Mouse (Mus musculus): ENCODE measurements around the gene Rapgef4. TPM values are rescaled to one million over a fixed set of nuclear protein-coding genes. Genes with fewer than 3 reads are reported as not detected.
A peak's percentile ranks its signal among the peaks of the same experiment; 100 is the strongest.
"Not testable (repeated sequence)": the region's sequence is repeated elsewhere in the genome, so short reads cannot be mapped to it uniquely, and the experiment has no call there.

Gene Rapgef4
- polyA plus RNA-seq, 1 experiment = 9.2 TPM

GRCm38 (mm10) chr2:72136045-72136444 is 155.0 kb downstream of the Rapgef4 start:
- WGBS = 85% methylated on average over 3 of the region's 3 CpGs
- Histone ChIP-seq H3K4me3 (ENCODE audit: control insufficient read depth, insufficient read depth, low read length) (no peak overlapping the region), H3K36me3 (ENCODE audit: control insufficient read depth, insufficient read depth, low read length) (no peaks in the 10 kb centered on the region), H3K4me1 (replicated peaks; ENCODE audit: control insufficient read depth, insufficient read depth, low read length) (peaks cover 9% of the 10 kb centered on the region), H3K27me3 (ENCODE audit: control insufficient read depth, insufficient read depth, low read length) (no peaks in the 10 kb centered on the region), H3K27ac (ENCODE audit: control insufficient read depth, insufficient read depth, low read length) (no peak overlapping the region)
- no peak for DNase-seq
- TF ChIP-seq CTCF (IDR thresholded peaks at IDR 0.05; ENCODE audit: borderline replicate concordance, control insufficient read depth, extremely low read depth, insufficient read depth, low read length, poor library complexity) = no peak
- TF ChIP-seq POLR2A (IDR thresholded peaks at IDR 0.05; ENCODE audit: control insufficient read depth, extremely low read depth, insufficient read depth, low read length, poor library complexity) = no peak

- peak; percentile 46 for DNase-seq
- Histone ChIP-seq H3K27ac (ENCODE audit: control insufficient read depth, insufficient read depth, low read length) (peak overlapping the region; percentile 48; the same call in 1 of the 2 replicates), H3K27me3 (ENCODE audit: control insufficient read depth, insufficient read depth, low read length) (no peaks in the 10 kb centered on the region), H3K4me1 (replicated peaks; ENCODE audit: control insufficient read depth, insufficient read depth, low read length) (peaks cover 9% of the 10 kb centered on the region), H3K4me3 (ENCODE audit: control insufficient read depth, insufficient read depth, low read length) (no peak overlapping the region), H3K36me3 (ENCODE audit: control insufficient read depth, insufficient read depth, low read length) (no peaks in the 10 kb centered on the region)
- 55% methylated on average over 9 of the region's 9 CpGs for WGBS
- TF ChIP-seq CTCF (IDR thresholded peaks at IDR 0.05; ENCODE audit: borderline replicate concordance, control insufficient read depth, extremely low read depth, insufficient read depth, low read length, poor library complexity) = no peak
- TF ChIP-seq POLR2A (IDR thresholded peaks at IDR 0.05; ENCODE audit: control insufficient read depth, extremely low read depth, insufficient read depth, low read length, poor library complexity) = no peak
Measured at GRCm38 (mm10) chr2:72136486-72137264, 155.6 kb downstream of the Rapgef4 start.

DNA sequence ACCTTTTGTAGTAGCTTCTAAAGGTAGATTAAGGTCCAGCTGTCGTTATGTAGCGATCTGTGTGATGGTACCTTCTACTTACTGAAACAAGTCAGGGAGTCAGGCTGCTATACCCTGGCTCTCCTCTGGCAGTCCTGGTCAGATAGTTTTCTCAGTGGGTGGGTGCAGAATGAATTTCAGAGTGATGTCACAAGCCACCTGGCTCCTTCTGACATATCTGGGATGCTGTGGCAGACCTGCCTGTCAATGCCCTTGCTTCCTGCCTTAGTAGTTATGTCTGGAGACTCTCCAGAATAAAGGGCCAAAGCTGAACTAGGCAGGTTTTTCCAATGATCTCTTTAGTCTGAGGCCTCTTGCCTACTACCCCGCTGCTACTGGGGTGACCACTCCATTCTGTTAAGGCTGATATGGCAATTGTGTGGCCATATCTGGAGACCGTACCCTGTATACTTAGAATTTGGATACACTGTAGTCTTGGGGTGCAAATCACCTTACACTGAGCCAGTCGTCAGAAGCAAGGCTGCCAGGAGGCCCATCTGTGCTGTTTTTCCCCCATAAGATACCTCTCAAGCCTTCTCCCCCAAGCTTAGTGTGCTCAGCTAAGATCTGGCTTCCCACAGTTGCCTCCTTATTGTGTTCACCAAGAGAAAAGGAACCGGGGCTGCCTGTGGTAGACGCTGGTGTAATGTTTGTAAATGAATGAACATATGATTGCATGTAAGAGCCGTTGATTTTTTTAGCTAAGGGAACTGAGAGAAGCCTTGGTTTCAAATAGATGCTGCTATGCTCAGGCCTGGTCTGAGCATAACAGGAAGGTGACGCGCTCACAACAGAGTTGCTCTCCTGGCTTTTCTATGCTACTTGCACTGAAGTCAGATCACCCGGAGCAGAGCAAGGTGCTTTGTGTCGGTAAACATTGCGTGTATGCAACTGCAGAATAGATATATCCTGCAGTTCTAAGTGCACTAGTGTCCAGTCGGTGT is 159.1 kb downstream of the Rapgef4 start:
- no peak for DNase-seq
- Histone ChIP-seq H3K36me3 (ENCODE audit: control insufficient read depth, insufficient read depth, low read length) (no peaks in the 10 kb centered on the region), H3K27ac (ENCODE audit: control insufficient read depth, insufficient read depth, low read length) (no peak overlapping the region), H3K4me1 (replicated peaks; ENCODE audit: control insufficient read depth, insufficient read depth, low read length) (peaks cover 15% of the 10 kb centered on the region), H3K27me3 (ENCODE audit: control insufficient read depth, insufficient read depth, low read length) (no peaks in the 10 kb centered on the region), H3K4me3 (ENCODE audit: control insufficient read depth, insufficient read depth, low read length) (no peak overlapping the region)
- 84% methylated on average over 14 of the region's 14 CpGs for WGBS
- TF ChIP-seq CTCF (IDR thresholded peaks at IDR 0.05; ENCODE audit: borderline replicate concordance, control insufficient read depth, extremely low read depth, insufficient read depth, low read length, poor library complexity) = no peak
- TF ChIP-seq POLR2A (IDR thresholded peaks at IDR 0.05; ENCODE audit: control insufficient read depth, extremely low read depth, insufficient read depth, low read length, poor library complexity) = no peak

DNA sequence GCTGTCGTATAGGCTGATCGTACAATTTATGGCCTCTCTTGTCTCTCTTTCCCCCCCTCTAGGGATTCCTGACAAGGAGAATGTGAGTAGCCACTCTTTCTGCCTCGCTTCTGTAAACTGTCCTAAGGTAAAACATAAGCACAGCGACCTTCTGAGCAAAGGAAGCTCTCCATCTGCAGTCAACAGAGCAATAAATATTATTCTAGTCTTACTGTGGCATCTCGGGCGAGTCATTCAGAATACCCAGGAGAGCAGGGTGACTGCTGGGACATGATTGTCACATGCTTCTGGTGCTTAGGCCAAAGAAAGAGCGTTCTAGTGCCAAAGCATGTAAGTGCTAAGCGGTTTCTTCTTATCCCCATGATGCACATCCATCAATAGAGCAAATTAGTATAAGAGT is 160.1 kb downstream of the Rapgef4 start:
- TF ChIP-seq CTCF (IDR thresholded peaks at IDR 0.05; ENCODE audit: borderline replicate concordance, control insufficient read depth, extremely low read depth, insufficient read depth, low read length, poor library complexity) (no peak), POLR2A (IDR thresholded peaks at IDR 0.05; ENCODE audit: control insufficient read depth, extremely low read depth, insufficient read depth, low read length, poor library complexity) (no peak)
- Histone ChIP-seq H3K27me3 (ENCODE audit: control insufficient read depth, insufficient read depth, low read length) (no peaks in the 10 kb centered on the region), H3K4me1 (replicated peaks; ENCODE audit: control insufficient read depth, insufficient read depth, low read length) (peaks cover 22% of the 10 kb centered on the region), H3K4me3 (ENCODE audit: control insufficient read depth, insufficient read depth, low read length) (no peak overlapping the region), H3K27ac (ENCODE audit: control insufficient read depth, insufficient read depth, low read length) (no peak overlapping the region), H3K36me3 (ENCODE audit: control insufficient read depth, insufficient read depth, low read length) (no peaks in the 10 kb centered on the region)
- DNase-seq = no peak
- 93% methylated on average over 8 of the region's 8 CpGs for WGBS

- H3K36me3 ChIP-seq (ENCODE audit: control insufficient read depth, insufficient read depth, low read length); H3K27ac ChIP-seq (ENCODE audit: control insufficient read depth, insufficient read depth, low read length); DNase-seq; H3K4me3 ChIP-seq (ENCODE audit: control insufficient read depth, insufficient read depth, low read length); H3K27me3 ChIP-seq (ENCODE audit: control insufficient read depth, insufficient read depth, low read length): not testable (repeated sequence)
- 94% methylated on average over 4 of the region's 4 CpGs for WGBS
- H3K4me1 ChIP-seq (replicated peaks; ENCODE audit: control insufficient read depth, insufficient read depth, low read length) = peaks cover 20% of the 10 kb centered on the region
Measured at GRCm38 (mm10) chr2:72141732-72142131, 160.7 kb downstream of the Rapgef4 start.

DNA sequence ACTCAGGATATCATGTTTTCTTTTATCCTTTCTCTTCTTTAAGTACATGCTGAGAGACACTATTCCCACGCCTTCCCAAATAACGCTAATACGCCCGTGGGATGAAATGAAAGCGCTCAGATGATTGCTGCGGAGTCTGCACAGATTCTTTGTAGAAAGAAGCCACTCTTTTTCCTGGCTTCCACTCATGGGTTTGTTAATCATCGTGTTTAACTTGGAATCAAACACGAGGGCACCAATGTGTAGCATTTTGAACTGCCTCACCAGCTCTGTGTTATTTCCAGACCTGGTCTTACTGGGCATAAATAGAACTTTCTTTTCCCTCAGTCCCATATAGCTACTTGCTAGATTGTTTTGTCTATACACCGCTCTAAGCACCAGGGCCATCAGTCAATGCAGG is 162.4 kb downstream of the Rapgef4 start:
- WGBS = 98% methylated on average over 9 of the region's 9 CpGs
- peaks cover 15% of the 10 kb centered on the region for H3K4me1 ChIP-seq (replicated peaks; ENCODE audit: control insufficient read depth, insufficient read depth, low read length)
- no peak overlapping the region for H3K27ac ChIP-seq (ENCODE audit: control insufficient read depth, insufficient read depth, low read length)
- TF ChIP-seq CTCF (IDR thresholded peaks at IDR 0.05; ENCODE audit: borderline replicate concordance, control insufficient read depth, extremely low read depth, insufficient read depth, low read length, poor library complexity) = no peak
- no peaks in the 10 kb centered on the region for H3K36me3 ChIP-seq (ENCODE audit: control insufficient read depth, insufficient read depth, low read length)
- no peaks in the 10 kb centered on the region for H3K27me3 ChIP-seq (ENCODE audit: control insufficient read depth, insufficient read depth, low read length)
- no peak for DNase-seq
- H3K4me3 ChIP-seq (ENCODE audit: control insufficient read depth, insufficient read depth, low read length) = no peak overlapping the region

Measured in thymus, adult 2 months (tissue).